Mouse (Mus musculus) activated CD4-positive, CD25-positive, alpha-beta regulatory T cell (primary cell): ENCODE results near the gene Cd96. TPM values are rescaled to one million over a fixed set of nuclear protein-coding genes. Genes with fewer than 3 reads are reported as not detected.

Source experiments
- polyA plus RNA-seq, 2 experiments: library from polyadenylated mRNA; unstranded; fragments of 100-300 nt; shearing (Covaris generic); gene quantifications; one replicate each; pipeline ENCODE4 v1.2.1; 2017

Gene Cd96
- 100 to 1,000 TPM; 139 to 185 TPM for polyA plus RNA-seq

GRCm38 (mm10) chr16:46120020-46120419 lies at the start of gene Cd96:
Gene Cd96, minus strand, starts transcription at chr16:46120251.

GRCm38 (mm10) chr16:46154832-46155231 lies 34.8 kb upstream of the Cd96 start, which contains the start of gene Gm4737:
Gene Gm4737, minus strand, starts transcription at chr16:46155077.

GRCm38 (mm10) chr16:46010153-46010905 lies 109.7 kb downstream of the Cd96 start, which contains the start of gene Plcxd2:
Gene Plcxd2, minus strand, starts transcription at chr16:46010218.

Other genes starting within 250 kb of the Cd96 start
- gene Phldb2, start 166.7 kb downstream of the Cd96 start, polyA plus RNA-seq = under 1 TPM in 1 of 2 experiments, not detected in 1; 0.15 TPM
- 10 to 100 TPM in 1 of 2 experiments, 1 to 10 TPM in 1; 7.8 to 11.6 TPM for gene Plcxd2, start 110.0 kb downstream of the Cd96 start, polyA plus RNA-seq
- 1 to 10 TPM; 5.2 to 9.2 TPM for gene Gm4737, start 34.8 kb upstream of the Cd96 start, polyA plus RNA-seq